16 mouse cellular contexts compared by ENCODE assay signal in the genomic region with DNA sequence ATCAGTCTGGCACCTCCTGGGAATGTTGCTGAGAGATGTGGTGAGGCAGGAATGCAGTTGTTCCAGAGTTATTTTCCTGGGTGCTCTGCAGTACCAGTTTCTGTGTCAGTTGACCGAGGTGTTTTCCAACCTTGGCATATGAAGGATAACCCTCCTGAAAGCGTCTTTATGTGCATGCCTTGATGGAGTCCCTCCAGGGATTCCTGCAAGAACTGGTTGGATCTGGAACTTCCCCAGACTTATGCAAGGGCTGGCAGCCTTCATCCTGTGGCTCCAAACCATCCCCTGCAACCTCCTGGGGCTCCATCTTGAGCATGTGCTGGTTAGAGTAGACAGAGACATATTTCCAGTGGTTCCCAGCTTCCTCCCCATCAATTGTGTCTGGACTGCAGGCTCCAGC. TPM values are rescaled to one million over a fixed set of nuclear protein-coding genes. Genes with fewer than 3 reads are reported as not detected.
"Had no signal": no experiment of that assay in that cellular context is flagged by ENCODE, and none has a peak within 500 bp of the region (broad histone marks: within the 10 kb centered on the region; RNA-seq: fewer than 3 reads in every experiment).

No protein-coding gene starts in this region.

- DNase-seq: kidney, adult 9 months; kidney, postnatal 10 days; kidney, postnatal 4 days; left cerebral cortex, postnatal 4 days; lung, adult 18-20 months; lung, postnatal 10 days; lung, postnatal 4 days; midbrain, embryonic 14.5 days; thymus, adult 18-20 months; thymus, postnatal 36 days had no signal

- H3K4me3 ChIP-seq: limb, embryonic 12.5 days; limb, embryonic 15.5 days; liver, embryonic 15.5 days; lung, embryonic 15.5 days had no signal

- H3K4me2 ChIP-seq: limb, embryonic 12.5 days; limb, embryonic 15.5 days; liver, embryonic 15.5 days; lung, embryonic 15.5 days; midbrain, embryonic 11.5 days had no signal

- H3K9me3 ChIP-seq: limb, embryonic 12.5 days; limb, embryonic 15.5 days; liver, embryonic 15.5 days; lung, embryonic 15.5 days had no signal

- H3K9ac ChIP-seq: limb, embryonic 12.5 days; limb, embryonic 15.5 days; liver, embryonic 15.5 days; lung, embryonic 15.5 days had no signal

- H3K27ac ChIP-seq: limb, embryonic 15.5 days; liver, embryonic 15.5 days; lung, embryonic 15.5 days had no signal

- H3K4me1 ChIP-seq: lung, embryonic 15.5 days had no signal

- H3K27me3 ChIP-seq: limb, embryonic 12.5 days; liver, embryonic 15.5 days; lung, embryonic 15.5 days had no signal

RNA-seq across cellular contexts. Expression of a gene that starts 51.8 kb away (rescaled TPM):
- total RNA-seq: megakaryocyte-erythroid progenitor cell, adult 5-6 weeks had no signal
